Mouse (Mus musculus): Measurements from ENCODE around the gene Cela3b.

GRCm38 (mm10) chr4:137388059-137388794 is 42.1 kb downstream of the Cela3b start:
- TF ChIP-seq GATA1 (IDR thresholded peaks at IDR 0.05; ENCODE audit: borderline replicate concordance, low read length) (no peak), CTCF (IDR thresholded peaks at IDR 0.05; ENCODE audit: low read depth, low read length) (no peak)

Measured in G1E (cell line).